Mouse (Mus musculus): ENCODE data around the gene Nrxn1.

The Nrxn1 gene

GRCm38 (mm10) chr17:90962904-90963531 lies 129.9 kb downstream of the Nrxn1 start:
- DNase-seq = peak; percentile 13 to 36

DNA sequence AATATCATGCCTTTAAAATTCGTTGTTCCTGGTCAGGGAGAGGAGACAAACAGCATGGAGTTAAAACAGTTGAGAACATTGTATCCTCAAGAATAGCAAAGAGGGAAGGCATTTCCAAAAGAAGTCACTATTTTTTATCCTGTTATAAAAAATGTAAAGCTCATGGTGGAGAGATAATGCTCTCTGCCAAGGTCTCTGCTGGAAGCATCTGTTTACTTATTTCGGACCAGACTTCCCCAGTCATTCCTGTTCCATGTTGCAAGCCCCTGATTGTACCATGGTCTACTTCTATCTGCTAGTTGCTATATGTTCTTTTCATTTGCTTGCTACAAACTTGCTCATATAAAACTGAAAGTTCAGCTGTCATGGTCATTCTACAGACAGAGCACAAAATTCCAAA lies 137.7 kb downstream of the Nrxn1 start:
- peak; percentile 43 to 59 for DNase-seq

- no peak for DNase-seq
Observed at GRCm38 (mm10) chr17:90934929-90935328, 157.9 kb downstream of the Nrxn1 start.

DNA sequence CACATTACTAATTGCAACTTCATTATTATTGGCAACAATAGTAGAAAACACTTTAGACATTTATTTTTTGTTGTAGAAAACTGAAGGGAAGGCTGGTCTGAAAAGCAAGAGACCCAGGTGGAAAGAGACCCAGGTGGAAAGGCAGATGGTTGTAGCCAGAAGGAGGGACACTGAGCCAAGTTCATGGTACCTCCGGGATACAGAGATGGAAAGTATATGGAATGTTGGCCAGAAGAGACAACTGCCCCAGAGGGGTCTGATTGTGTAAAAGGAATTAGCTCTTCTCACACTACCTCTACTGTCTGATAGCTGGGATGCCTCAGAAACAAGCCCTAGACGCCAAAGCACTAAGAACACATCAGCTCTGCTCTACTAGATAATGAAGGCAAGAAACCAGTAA lies 179.6 kb downstream of the Nrxn1 start:
- peak; percentile 90 to 91 for DNase-seq

DNA sequence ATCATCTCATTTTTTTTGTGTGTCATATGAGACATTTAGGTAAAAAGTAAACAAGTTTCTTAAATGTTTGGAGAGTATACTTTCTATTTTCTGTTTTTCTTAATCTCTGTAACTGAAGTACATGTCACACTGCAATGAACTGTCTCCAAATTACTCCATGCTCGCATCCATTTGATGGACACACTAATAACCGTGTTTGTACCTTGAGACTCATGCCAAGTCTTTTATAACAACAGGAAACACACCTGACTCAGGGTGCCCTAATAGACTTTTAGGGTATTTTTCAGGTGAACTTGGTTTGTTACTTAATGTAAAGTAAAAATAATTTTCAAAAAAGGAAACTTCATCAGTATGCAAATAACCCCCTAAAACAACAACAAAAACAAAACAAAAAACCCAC lies 180.1 kb downstream of the Nrxn1 start:
- DNase-seq = no peak

DNA sequence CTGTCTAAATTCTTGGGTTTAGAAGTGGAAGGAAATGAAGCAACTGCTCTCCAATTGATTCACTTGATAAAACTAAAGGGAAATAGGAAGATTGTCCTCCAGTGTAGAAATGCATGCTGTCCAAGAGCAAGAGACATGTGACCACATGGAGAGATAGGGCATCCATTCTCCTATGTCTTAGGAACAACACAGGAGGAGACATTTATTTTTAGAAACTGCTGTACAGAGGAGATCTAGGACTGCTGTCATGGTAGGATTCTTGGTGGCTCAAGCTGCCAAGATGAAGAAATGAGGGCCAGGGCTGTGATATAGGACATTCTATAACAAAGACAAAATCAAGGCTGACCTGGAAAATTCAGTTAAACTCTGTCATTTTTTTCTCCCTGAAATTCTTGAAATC lies 180.5 kb downstream of the Nrxn1 start:
- DNase-seq = peak; percentile 41 to 48

- no peak for DNase-seq
Observed at GRCm38 (mm10) chr17:90906118-90907093, 186.5 kb downstream of the Nrxn1 start.

DNA sequence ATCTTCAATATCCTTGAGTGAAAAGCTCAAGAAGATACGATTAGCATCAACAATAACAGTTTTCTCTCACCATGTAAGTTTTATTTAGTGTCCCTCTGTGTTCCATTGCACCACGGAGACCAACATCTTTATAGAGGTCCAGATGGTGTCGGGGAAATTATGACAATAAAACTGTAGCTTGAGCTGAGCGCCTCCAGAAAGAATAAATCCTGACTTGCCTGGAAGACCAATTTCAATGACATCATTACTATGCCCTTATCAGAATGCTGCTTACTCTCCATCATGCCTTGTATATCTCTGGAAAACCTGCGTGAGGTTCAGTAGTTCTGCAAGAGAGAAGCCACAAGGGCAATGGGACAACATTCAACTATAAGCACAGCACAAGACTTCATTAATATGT lies 187.7 kb downstream of the Nrxn1 start:
- DNase-seq = no peak

- DNase-seq = peak; percentile 46 to 55
Observed at GRCm38 (mm10) chr17:90892327-90893259, 200.3 kb downstream of the Nrxn1 start.

DNA sequence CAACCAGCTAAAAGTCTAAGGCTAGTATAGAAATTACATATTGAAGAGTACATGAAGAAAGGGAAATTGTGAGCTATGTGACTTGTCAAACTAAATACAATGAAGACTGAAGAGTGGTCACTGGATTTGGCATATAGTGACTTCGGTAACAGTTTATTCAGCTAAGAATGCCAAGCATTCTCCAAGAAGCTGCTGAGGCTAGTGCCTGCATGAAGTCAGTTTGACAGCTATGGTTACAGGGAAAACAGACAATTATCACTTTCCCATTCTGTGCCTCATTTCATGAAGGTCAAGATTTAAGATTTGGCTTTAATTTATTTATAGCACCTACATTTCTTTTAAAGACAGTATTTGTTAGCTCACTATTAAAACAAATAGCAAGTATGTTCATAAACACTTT lies 201.2 kb downstream of the Nrxn1 start:
- no peak for DNase-seq

- DNase-seq = peak; percentile 19 to 26
Observed at GRCm38 (mm10) chr17:90857225-90857624, 235.6 kb downstream of the Nrxn1 start.

DNA sequence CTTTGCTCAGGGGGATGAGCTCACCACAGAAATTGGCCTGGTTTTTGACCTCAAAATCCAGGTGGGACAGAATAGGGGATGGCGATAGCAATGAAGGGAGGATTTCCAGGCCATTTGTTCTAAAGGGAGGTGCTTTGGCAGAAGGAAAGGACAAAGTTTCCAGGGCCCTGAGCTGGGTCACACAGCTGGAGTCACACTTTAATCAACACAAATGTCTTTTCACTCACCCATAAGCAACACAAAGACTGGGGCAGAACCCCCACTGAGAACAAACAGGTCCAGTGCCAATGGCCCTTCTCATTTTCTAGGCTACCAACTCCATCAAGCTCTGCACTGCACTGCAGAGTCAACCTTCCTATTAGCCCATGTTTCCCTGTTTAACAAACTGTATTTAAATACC lies 249.0 kb downstream of the Nrxn1 start:
- DNase-seq = peak in 1 of 2 experiments; percentile 22

DNA sequence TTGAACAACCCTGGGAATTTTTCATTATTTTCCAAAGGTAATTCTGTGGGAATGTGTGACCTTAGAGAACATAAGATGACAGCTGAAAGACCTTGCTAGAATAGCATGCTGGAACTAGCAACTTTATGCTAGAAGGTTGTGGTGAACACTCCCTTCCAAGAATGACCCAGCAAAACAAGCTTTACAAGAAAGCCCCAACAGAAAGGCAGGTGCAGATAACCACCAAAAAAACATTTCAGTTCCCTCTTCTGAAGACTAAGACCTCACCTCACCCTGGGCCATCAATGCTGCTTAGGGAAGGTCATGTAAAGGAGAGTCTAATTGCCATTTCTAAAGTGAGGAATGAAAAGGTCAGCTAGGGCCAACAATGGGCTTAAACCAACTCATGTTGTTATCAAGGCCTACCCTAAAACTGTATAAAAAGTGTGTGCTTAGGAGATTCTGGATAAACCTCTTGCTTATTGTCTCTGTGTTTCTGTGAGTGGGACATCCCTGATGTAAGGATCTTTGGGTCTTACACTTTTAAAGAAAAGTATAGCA lies 249.7 kb downstream of the Nrxn1 start:
- no peak for DNase-seq

DNA sequence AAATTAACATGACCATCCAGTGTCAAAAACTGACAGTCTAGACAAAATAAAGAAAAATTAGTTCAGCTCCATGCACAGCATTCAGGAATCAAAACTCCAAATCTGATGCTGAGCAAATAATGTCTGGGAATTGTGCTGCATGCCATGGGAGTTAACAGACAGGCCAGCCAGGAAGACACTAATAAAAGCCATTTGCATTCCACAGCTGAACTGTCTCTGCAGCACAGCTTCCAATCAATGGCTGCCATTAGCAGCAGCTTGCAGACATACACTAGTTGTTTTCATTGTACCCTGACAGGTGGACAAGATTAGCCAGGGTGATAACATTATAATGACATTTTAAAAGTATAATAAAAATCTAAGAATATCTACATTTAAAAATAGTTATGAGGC lies 255.9 kb downstream of the Nrxn1 start:
- peak; percentile 24 to 29 for DNase-seq

GRCm38 (mm10) chr17:90836154-90837021 lies 256.5 kb downstream of the Nrxn1 start:
- DNase-seq = peak in 1 of 2 experiments; percentile 47

GRCm38 (mm10) chr17:90818340-90818739 lies 274.5 kb downstream of the Nrxn1 start:
- peak in 1 of 2 experiments; percentile 37 for DNase-seq

- no peak for DNase-seq
Observed at GRCm38 (mm10) chr17:90817898-90818297, 275.0 kb downstream of the Nrxn1 start.

GRCm38 (mm10) chr17:90815306-90815705 lies 277.6 kb downstream of the Nrxn1 start:
- no peak for DNase-seq

DNA sequence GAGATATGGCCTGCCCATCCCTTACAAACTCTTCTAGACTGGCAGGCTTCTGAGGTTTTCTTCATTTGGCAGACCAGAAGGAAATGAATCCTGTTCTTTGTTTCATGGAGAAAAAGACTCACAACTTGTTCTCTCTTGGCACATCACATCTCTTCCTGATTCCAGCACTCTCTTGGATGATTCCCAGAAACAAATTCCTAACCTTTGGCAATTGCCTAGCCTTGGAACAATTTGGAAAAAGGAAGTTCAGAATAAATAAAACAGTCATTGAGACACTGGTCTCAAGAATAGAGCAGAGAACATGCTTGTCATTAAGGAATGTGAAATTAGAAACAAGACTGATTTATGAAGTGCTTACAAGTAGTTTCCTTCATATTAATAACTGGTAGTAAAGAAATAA lies 279.1 kb downstream of the Nrxn1 start:
- no peak for DNase-seq

DNA sequence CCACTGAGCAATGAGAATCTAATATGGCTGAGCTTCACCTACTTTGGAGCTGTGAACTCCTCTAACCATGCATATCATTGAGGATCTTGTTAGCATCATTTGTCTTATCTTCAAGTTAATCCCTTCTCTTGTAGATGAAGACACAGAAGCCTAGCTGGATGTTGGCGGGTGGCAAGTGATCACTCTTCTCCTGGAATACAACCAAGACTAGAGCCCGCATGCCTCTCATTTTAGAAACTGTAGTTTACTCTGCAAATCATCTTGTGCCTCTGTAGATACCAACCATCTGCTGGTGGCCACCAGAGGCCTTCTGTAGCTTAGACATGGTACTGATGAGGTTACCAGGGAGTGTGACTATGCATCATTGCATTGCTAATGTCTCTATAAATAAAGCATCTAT lies 280.4 kb downstream of the Nrxn1 start:
- no peak for DNase-seq

Data from cerebellum, postnatal 10 days (tissue).